Mouse (Mus musculus): ENCODE data around the gene Usp24. TPM values are rescaled to one million over a fixed set of nuclear protein-coding genes. Genes with fewer than 3 reads are reported as not detected.
"Not testable (repeated sequence)": the region's sequence is repeated elsewhere in the genome, so short reads cannot be mapped to it uniquely, and the experiment has no call there.

The Usp24 gene
- total and polyA plus RNA-seq, 2 experiments from 2014 or later: 10.2 to 28.6 TPM

GRCm38 (mm10) chr4:106323318-106323717 lies 7.3 kb downstream of the Usp24 start:
- H3K27me3 ChIP-seq (ENCODE audit: insufficient read depth, low read length): no peaks in the 10 kb centered on the region
- no peak for TF ChIP-seq CTCF (IDR thresholded peaks at IDR 0.05)
- no peak for ATAC-seq (ENCODE audit: low FRiP score)
- DNase-seq (ENCODE audit: low spot score): no peak
- WGBS: 57% methylated on average over 2 of the region's 2 CpGs
- H3K4me2 ChIP-seq (ENCODE audit: low read depth, low read length, poor library complexity, severe bottlenecking): no peak overlapping the region
- no peak overlapping the region for H3K27ac ChIP-seq (ENCODE audit: low read depth, low read length)
- H3K36me3 ChIP-seq (ENCODE audit: insufficient read depth, low read length): no peaks in the 10 kb centered on the region
- peaks cover 7% of the 10 kb centered on the region; the same call in 1 of the 2 replicates for H3K4me1 ChIP-seq (ENCODE audit: insufficient read depth, low read length)
- H3K9ac ChIP-seq (replicated peaks; ENCODE audit: low read length, poor library complexity, severe bottlenecking): no peak overlapping the region
- no peaks in the 10 kb centered on the region for H3K9me3 ChIP-seq (ENCODE audit: low read length)
- H3K4me3 ChIP-seq (ENCODE audit: low read depth, low read length): no peak overlapping the region

GRCm38 (mm10) chr4:106327436-106327835 lies 11.4 kb downstream of the Usp24 start:
- Histone ChIP-seq H3K9me3 (ENCODE audit: low read length) (no peaks in the 10 kb centered on the region), H3K4me2 (ENCODE audit: low read depth, low read length, poor library complexity, severe bottlenecking) (no peak overlapping the region), H3K27ac (ENCODE audit: low read depth, low read length) (no peak overlapping the region), H3K36me3 (ENCODE audit: insufficient read depth, low read length) (no peaks in the 10 kb centered on the region), H3K4me3 (ENCODE audit: low read depth, low read length) (no peak overlapping the region), H3K9ac (replicated peaks; ENCODE audit: low read length, poor library complexity, severe bottlenecking) (no peak overlapping the region), H3K27me3 (ENCODE audit: insufficient read depth, low read length) (no peaks in the 10 kb centered on the region), H3K4me1 (ENCODE audit: insufficient read depth, low read length) (no peaks in the 10 kb centered on the region)
- WGBS: 96% methylated on average over 5 of the region's 5 CpGs
- ATAC-seq (ENCODE audit: low FRiP score) (no peak), DNase-seq (ENCODE audit: low spot score) (no peak)
- no peak for TF ChIP-seq CTCF (IDR thresholded peaks at IDR 0.05)

- Histone ChIP-seq H3K36me3 (ENCODE audit: insufficient read depth, low read length) (no peaks in the 10 kb centered on the region), H3K4me3 (ENCODE audit: low read depth, low read length) (no peak overlapping the region), H3K4me2 (ENCODE audit: low read depth, low read length, poor library complexity, severe bottlenecking) (no peak overlapping the region), H3K4me1 (ENCODE audit: insufficient read depth, low read length) (no peaks in the 10 kb centered on the region), H3K9me3 (ENCODE audit: low read length) (no peaks in the 10 kb centered on the region), H3K27ac (ENCODE audit: low read depth, low read length) (no peak overlapping the region), H3K27me3 (ENCODE audit: insufficient read depth, low read length) (no peaks in the 10 kb centered on the region), H3K9ac (replicated peaks; ENCODE audit: low read length, poor library complexity, severe bottlenecking) (no peak overlapping the region)
- no peak for TF ChIP-seq CTCF (IDR thresholded peaks at IDR 0.05)
- ATAC-seq (ENCODE audit: low FRiP score): no peak
- WGBS: 87% methylated on average over 4 of the region's 4 CpGs
- no peak for DNase-seq (ENCODE audit: low spot score)
Measured at GRCm38 (mm10) chr4:106328704-106329103, 12.7 kb downstream of the Usp24 start.

GRCm38 (mm10) chr4:106329171-106329570 lies 13.2 kb downstream of the Usp24 start:
- not testable (repeated sequence) for H3K27ac ChIP-seq (ENCODE audit: low read depth, low read length); H3K4me1 ChIP-seq (ENCODE audit: insufficient read depth, low read length); H3K27me3 ChIP-seq (ENCODE audit: insufficient read depth, low read length); H3K9me3 ChIP-seq (ENCODE audit: low read length); H3K4me3 ChIP-seq (ENCODE audit: low read depth, low read length); H3K36me3 ChIP-seq (ENCODE audit: insufficient read depth, low read length); DNase-seq (ENCODE audit: low spot score); H3K9ac ChIP-seq (replicated peaks; ENCODE audit: low read length, poor library complexity, severe bottlenecking); H3K4me2 ChIP-seq (ENCODE audit: low read depth, low read length, poor library complexity, severe bottlenecking); ATAC-seq (ENCODE audit: low FRiP score)
- TF ChIP-seq CTCF (IDR thresholded peaks at IDR 0.05): peak; percentile 14; the same call in 1 of the 2 replicates
- 83% methylated on average over 6 of the region's 6 CpGs for WGBS

DNA sequence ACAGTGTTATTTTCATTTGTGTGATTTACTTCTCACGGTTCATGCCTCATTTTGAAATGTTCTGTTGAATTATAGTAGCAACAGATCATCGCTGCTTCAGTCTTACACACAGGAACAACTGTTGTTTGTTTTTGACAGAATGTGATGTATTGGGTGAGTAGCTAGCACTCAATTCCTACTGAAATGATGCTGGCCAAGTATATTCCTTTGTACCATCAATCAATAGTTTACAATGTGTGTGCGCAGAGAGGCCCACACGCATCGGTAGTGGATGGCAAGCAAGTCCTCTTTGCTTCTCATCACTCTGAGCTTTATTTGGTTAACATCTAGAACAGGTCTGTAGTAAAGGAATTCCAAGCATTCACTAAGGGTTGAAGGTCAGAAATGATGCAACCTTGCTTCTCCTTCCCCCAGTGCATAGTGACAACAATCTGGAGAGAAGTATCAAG lies 14.4 kb downstream of the Usp24 start:
- ATAC-seq (ENCODE audit: low FRiP score) (no peak), DNase-seq (ENCODE audit: low spot score) (no peak)
- Histone ChIP-seq H3K36me3 (ENCODE audit: insufficient read depth, low read length) (no peaks in the 10 kb centered on the region), H3K9me3 (ENCODE audit: low read length) (no peaks in the 10 kb centered on the region), H3K4me3 (ENCODE audit: low read depth, low read length) (no peak overlapping the region), H3K27ac (ENCODE audit: low read depth, low read length) (no peak overlapping the region), H3K27me3 (ENCODE audit: insufficient read depth, low read length) (no peaks in the 10 kb centered on the region), H3K9ac (replicated peaks; ENCODE audit: low read length, poor library complexity, severe bottlenecking) (no peak overlapping the region), H3K4me1 (ENCODE audit: insufficient read depth, low read length) (no peaks in the 10 kb centered on the region), H3K4me2 (ENCODE audit: low read depth, low read length, poor library complexity, severe bottlenecking) (no peak overlapping the region)
- TF ChIP-seq CTCF (IDR thresholded peaks at IDR 0.05): no peak
- WGBS: 95% methylated on average over 5 of the region's 5 CpGs

DNA sequence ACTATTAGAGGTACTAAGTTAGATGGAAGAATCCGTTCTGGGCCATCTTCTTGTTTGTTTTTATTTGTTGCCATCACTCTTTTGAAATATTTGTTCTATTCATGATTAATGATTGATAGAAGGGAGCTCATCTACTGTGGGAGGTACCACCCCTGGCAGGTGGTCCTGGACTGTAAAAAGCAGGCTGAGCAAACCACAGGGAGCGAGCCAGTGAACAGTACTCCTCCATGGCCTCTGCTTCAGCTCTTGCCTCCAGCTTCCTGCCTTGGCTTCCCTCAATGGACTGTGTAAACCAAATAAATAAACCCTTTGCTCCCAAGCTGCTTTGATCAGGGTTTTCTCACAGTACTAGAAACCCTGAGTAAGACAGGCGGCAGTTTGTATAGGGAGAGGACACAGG lies 17.1 kb downstream of the Usp24 start:
- no peak overlapping the region for H3K9ac ChIP-seq (replicated peaks; ENCODE audit: low read length, poor library complexity, severe bottlenecking)
- no peak for TF ChIP-seq CTCF (IDR thresholded peaks at IDR 0.05)
- no peaks in the 10 kb centered on the region for H3K36me3 ChIP-seq (ENCODE audit: insufficient read depth, low read length)
- H3K27me3 ChIP-seq (ENCODE audit: insufficient read depth, low read length): no peaks in the 10 kb centered on the region
- no peak overlapping the region for H3K4me3 ChIP-seq (ENCODE audit: low read depth, low read length)
- no peak overlapping the region for H3K27ac ChIP-seq (ENCODE audit: low read depth, low read length)
- H3K4me2 ChIP-seq (ENCODE audit: low read depth, low read length, poor library complexity, severe bottlenecking): no peak overlapping the region
- no peaks in the 10 kb centered on the region for H3K9me3 ChIP-seq (ENCODE audit: low read length)
- WGBS: 89% methylated on average over 3 of the region's 3 CpGs
- no peaks in the 10 kb centered on the region for H3K4me1 ChIP-seq (ENCODE audit: insufficient read depth, low read length)
- DNase-seq (ENCODE audit: low spot score): no peak
- ATAC-seq (ENCODE audit: low FRiP score): no peak
